Mouse (Mus musculus) kidney, adult 8-10 months (tissue): ENCODE results near the gene Rimkla.
"Not testable (repeated sequence)": the region's sequence is repeated elsewhere in the genome, so short reads cannot be mapped to it uniquely, and the experiment has no call there.

Source experiments
- DNase-seq, 2 experiments: peaks; one replicate each; pipeline ENCODE4 v3.0.0; 2022

Gene Rimkla

DNA sequence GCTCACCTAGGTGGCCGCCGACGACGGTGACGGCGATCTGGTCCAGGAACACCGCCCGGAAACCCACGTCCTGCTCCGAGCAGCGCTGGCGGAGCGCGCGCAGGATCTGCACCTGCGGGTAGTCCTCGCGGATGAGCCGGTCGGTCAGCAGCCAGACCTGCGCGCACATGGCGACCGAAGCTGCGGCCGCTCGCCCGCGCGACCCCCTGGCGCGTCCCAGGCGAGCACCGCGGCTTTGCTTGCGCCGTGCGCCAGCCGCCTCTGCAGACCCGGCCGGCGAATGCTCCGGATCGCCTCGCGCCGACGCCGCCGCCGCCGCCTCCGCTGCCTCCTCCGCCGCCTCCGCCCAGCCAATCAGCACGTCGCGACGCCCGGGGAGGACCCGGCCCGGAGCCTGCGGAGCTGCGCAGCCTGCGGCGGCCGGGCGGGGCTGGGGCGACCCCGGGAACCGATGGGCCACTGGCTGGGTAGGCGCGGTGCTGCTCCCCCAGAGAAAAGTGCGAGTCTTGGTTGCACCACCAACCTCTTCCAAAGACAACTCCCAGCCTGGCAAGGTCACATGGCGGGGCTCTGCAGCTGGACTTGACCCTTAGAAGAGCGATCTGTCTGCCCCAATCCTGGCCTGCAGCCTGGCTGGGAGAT, at the start of gene Rimkla:
TSS of gene Rimkla (minus strand) at position 338 of the 642 bp plus-strand sequence.
- peak; percentile 15 to 39 for DNase-seq

GRCm38 (mm10) chr4:119540533-119540890, 48.1 kb upstream of the Rimkla start:
- no peak for DNase-seq

- DNase-seq, result peak; percentile 23 to 24
Measured at GRCm38 (mm10) chr4:119539836-119540532, 47.6 kb upstream of the Rimkla start.

DNA sequence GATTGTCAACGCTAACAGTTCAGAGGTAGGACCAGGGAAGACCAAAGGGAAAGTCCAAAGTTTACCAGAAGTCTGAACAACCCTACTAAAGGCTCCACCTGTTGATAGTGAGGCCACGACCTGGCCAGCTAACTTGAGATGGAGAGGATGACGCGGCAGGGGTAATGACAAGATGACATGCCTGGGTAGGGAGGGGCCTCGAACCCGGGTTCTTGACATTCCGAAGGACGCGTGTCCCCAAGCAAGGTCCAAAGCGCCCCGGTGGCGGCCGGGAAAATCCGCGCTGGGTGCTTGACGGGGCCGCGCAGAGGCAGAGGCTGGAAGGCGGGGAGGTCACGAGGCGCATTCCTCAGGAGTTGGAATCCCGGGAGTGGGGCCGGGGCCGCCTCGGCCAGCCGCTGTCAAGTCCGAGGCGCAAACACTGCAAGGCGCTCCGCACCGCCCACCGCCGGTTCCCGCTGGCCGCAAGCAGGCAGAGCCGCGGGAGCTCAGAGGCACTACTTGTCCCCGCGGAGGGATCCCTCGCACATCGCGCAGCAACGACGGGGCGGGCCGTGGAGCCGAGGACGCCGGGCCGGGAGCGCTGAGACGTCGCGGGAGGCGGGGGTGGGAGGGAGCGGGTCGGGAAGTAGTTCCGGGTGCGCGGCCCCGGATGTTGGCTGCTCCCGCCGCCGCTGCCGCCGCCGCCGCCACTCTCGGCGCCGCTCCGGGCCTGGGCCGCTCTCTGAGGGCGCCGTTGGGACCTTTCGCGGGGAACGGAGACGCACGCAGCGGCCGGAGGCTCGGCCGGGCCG, 46.8 kb upstream of the Rimkla start, which contains the start of gene Frg2f1:
TSS of gene Frg2f1 (minus strand) at position 499 of the 794 bp plus-strand sequence.
- peak; percentile 91 to 94 for DNase-seq

DNA sequence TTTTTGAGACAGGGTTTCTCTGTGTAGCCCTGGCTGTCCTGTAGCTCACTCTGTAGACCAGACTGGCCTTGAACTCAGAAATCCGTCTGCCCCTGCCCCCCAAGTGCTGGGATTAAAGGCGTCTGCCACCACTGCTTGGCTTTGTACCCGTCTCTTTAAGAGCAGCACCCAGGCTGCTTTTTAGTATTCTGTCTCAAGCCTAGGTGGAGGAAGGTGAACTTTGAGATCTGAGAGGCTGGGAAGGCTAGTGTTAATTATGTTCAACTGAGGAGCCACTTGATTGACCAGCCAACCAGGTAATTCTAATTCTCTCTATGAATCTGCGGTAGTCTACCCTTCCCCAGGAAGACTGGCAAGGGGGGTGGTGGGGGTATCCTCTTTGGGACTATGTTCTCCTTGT, 45.0 kb upstream of the Rimkla start:
- DNase-seq, result peak; percentile 15 to 45

DNA sequence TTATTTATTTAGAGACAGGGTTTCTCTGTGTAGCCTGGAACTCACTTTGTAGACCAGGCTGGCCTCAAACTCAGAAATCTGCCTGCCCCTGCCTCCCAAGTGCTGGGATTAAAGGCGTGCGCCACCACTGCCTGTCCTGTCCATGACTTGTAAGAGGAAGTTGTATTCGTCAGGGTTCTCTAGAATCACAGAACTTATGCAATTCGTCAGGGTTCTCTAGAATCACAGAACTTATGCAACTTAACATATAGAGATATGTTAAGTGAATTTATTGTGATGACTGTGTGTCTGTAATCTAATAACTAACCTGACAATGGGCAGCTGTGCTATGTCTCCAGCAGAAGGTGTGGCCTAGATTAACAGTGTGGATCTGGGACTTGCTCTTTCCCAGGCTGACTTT, 44.2 kb upstream of the Rimkla start, which contains the start of gene Foxj3:
TSS of gene Foxj3 (plus strand) at position 390 of the 400 bp plus-strand sequence.
- DNase-seq, result not testable (repeated sequence)

DNA sequence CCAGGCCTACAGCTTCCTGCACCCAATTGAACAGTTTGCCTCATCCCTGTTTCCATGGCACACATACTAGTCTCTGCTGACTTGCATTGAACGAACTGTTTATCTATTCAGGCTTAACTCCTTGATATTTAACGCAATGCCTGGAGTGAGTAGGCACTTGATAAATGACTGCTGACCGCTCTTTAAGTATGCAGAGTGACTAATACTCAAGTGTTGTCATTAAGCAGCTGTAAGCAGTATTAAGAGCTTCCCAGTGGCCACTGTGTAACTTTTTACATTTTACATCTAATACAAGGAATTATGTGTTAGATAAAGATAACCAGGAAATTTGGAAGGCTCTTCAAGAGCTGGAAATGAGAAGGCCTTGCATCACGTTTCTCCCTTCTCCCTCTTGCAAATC, 42.7 kb upstream of the Rimkla start:
- no peak for DNase-seq

- no peak for DNase-seq
Measured at GRCm38 (mm10) chr4:119531813-119532212, 39.4 kb upstream of the Rimkla start.

DNA sequence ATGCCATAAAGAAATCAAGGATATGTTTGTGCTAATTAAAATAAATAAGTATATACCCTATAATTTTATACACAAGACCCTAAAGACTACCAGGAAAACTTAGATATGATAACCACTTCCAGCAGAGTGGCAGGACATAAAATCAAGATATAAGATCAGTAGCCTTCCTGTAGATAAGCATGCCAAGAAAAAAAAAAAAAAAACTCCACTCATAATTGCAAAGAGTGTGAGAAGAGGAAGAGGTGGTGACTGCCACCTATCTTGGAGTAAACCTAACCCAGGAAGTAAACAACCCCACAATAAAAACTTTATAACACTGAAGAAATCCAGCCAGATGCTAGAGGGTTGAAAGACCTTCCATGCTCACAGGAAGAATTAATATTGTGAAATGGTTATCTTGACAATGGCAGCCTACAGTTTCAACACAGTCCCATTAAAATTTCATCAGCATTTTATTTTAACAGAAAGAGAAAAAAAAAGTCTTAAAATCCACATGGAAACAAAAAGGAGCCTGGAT, 34.0 kb upstream of the Rimkla start:
- DNase-seq, result no peak

DNA sequence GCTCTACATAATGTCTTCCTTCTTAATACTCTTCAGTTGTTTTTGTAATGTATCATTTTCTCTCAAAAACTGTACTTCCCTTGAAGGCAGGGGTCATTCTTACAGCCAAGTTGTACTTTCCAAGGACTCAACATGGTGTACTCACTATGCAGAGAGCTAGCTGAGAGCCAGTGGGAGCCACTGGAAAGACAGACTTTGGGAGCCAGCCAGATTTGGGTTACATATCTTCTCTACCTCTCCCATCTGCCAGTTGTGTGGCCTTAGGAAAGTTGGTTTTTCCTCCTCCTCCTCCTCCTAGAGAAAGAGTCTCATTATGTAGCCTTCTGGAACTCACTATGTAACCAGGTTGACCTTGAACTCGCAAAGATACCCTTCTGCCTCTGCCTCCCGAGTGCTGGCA, 32.0 kb upstream of the Rimkla start:
- no peak for DNase-seq

GRCm38 (mm10) chr4:119524010-119524409, 31.6 kb upstream of the Rimkla start:
- DNase-seq, result no peak

GRCm38 (mm10) chr4:119523575-119523974, 31.1 kb upstream of the Rimkla start:
- no peak for DNase-seq

GRCm38 (mm10) chr4:119512731-119513141, 20.3 kb upstream of the Rimkla start:
- DNase-seq, result no peak

DNA sequence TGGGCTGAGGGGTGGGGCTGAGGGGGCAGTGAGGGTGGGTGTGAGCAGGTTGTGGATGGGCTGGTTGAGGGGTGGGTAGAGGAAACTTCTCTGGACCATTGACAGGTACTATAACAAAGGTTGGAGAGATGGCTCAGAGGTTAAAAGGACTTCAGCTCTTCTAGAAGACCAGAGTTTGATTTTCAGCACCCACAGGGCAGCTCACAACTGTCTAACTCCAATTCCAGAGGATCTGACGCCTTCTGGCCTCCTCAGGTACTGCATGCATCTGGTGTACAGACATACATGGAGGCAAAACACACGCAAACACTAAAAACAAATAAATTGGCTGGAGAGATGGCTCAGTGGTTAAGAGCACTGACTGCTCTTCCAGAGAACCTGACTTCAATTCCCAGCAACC, 19.2 kb upstream of the Rimkla start:
- DNase-seq, result no peak

GRCm38 (mm10) chr4:119498319-119498848, 6.0 kb upstream of the Rimkla start:
- DNase-seq, result no peak

DNA sequence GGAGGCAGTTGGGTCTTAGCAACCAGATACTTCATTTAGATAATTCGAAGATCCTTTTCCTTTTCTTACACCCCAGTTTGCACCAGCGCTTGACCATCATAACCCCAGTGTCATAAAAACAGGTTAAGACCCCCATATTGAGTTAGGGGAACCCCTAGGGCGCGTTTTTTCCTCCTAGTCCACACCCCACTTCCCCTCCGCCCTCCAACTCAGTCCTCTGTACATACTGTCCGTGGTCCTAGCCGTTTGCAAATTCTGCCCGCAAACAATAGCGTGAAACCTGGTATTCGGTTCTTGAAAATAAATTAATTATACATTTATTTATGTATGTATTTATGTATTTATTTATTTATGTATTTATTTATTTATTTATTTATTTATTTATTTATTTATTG, 502 bp upstream of the Rimkla start:
- no peak for DNase-seq

- peak in 1 of 2 experiments; percentile 31 for DNase-seq
Measured at GRCm38 (mm10) chr4:119490806-119491205, 1.6 kb downstream of the Rimkla start.

- no peak for DNase-seq
Measured at GRCm38 (mm10) chr4:119489666-119490065, 2.8 kb downstream of the Rimkla start.

DNA sequence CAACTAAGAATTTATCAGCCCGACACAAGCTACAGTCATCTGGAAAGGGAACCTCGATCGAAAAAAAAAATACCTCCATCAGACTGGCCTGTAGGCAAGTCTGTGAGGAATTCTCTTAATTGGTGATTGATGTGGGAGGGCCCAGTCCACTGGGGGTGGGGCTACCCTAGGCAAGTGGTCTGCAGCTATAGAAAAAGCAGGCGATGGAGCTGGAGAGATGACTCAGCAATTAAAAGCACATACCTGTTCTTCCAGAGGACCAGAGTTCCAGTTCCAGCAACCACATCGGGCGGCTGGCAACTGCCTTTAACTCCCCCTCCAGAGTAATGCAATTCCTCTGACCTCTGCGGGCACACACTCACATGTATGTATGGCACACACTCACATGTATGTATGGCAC, 7.5 kb downstream of the Rimkla start:
- no peak for DNase-seq

DNA sequence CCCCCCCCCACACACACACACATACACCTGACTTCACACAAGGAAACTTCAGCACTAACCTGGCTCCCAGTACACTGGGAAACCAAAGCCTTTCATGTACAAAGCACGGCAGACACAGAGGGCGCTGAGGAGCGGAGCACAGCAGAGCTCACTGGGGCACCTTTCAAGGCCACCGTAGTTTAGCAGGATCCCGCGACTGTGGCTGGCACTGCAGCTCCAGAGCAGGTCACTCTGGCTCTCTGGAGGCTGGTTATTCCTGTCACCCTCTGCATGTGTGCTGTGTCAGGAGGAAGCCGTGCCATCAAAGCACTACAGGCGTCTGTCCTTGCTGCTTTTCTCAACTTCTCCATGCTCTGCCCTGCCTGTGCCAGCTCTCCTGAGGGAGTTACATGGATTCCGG, 9.4 kb downstream of the Rimkla start:
- DNase-seq, result no peak

GRCm38 (mm10) chr4:119473150-119473549, 19.3 kb downstream of the Rimkla start:
- DNase-seq, result no peak

GRCm38 (mm10) chr4:119472545-119472944, 19.9 kb downstream of the Rimkla start:
- DNase-seq, result no peak
